Mouse (Mus musculus) ES-E14 (cell line): ENCODE results near the gene Mrpl44.

Experiments used
- CHD2 ChIP-seq: IDR thresholded peaks from 2 replicates; pipeline ENCODE4 v1.6.1; 2014; ENCODE audit warnings: mild to moderate bottlenecking, low read depth, low read length, inconsistent platforms
- HCFC1 ChIP-seq: IDR thresholded peaks from 2 replicates; pipeline ENCODE4 v1.6.1; 2012; ENCODE audit warnings: low read length, inconsistent platforms, borderline replicate concordance; ENCODE audit not compliant: insufficient read depth
- MAFK ChIP-seq: IDR thresholded peaks from 2 replicates; pipeline ENCODE4 v1.6.1; 2014; ENCODE audit warnings: mild to moderate bottlenecking, low read depth, low read length, inconsistent platforms; ENCODE audit not compliant: insufficient read depth
- ZC3H11A ChIP-seq: IDR thresholded peaks from 2 replicates; pipeline ENCODE4 v1.6.1; 2012; ENCODE audit warnings: low read depth, mild to moderate bottlenecking, inconsistent platforms, low read length, borderline replicate concordance
- ZNF384 ChIP-seq: IDR thresholded peaks from 2 replicates; pipeline ENCODE4 v1.6.1; 2012; ENCODE audit warnings: low read depth, low read length, inconsistent platforms

- no peak for TF ChIP-seq CHD2
- no peak for TF ChIP-seq ZNF384
- TF ChIP-seq ZC3H11A: no peak
- TF ChIP-seq MAFK: no peak
- no peak for TF ChIP-seq HCFC1
Observed at GRCm38 (mm10) chr1:79768231-79768630, 7.6 kb upstream of the Mrpl44 start.
